Mouse (Mus musculus) hematopoietic stem cell, adult 5-6 weeks (primary cell): ENCODE results near the gene Hist1h2bg. TPM values are rescaled to one million over a fixed set of nuclear protein-coding genes. Genes with fewer than 3 reads are reported as not detected.

Source experiments
- ATAC-seq, 2 experiments: fragments of 125-278 bp in 1 of 2; replicated peaks in 1 of 2; 2 replicates each; pipeline ENCODE4 v1.8.0; 2016 to 2017; ENCODE audit warnings: inconsistent platforms in 2 of 2, mild to moderate bottlenecking in 2 of 2, moderate number of reproducible peaks in 2 of 2, low read depth in 1 of 2, moderate TSS enrichment in 1 of 2; ENCODE audit not compliant: low FRiP score in 2 of 2, poor library complexity in 2 of 2, severe bottlenecking in 2 of 2, insufficient read depth in 1 of 2, low TSS enrichment in 1 of 2
- total RNA-seq: library from RNA; stranded (forward); fragments of 172-1452, 232-1000 nt; gene quantifications from 2 replicates; pipeline ENCODE4 v1.2.3, GENCODE M21; 2017

The Hist1h2bg gene
- 765 and 915 TPM in 2 replicates for total RNA-seq

- peak; percentile 85 to 87 for ATAC-seq
Observed at GRCm38 (mm10) chr13:23571022-23571503, at the start of gene Hist1h2bg, which contains the start of gene Hist1h2ae. Gene Hist1h2bg (plus strand): TSS chr13:23571396. Gene Hist1h2ae (minus strand): TSS chr13:23571220.

GRCm38 (mm10) chr13:23521703-23522102 lies 49.5 kb upstream of the Hist1h2bg start:
- ATAC-seq, result peak; percentile 12 to 35; a peak in 1 of 4 replicates

GRCm38 (mm10) chr13:23523976-23524375 lies 47.2 kb upstream of the Hist1h2bg start:
- ATAC-seq, result no peak

GRCm38 (mm10) chr13:23524654-23525053 lies 46.5 kb upstream of the Hist1h2bg start:
- peak; percentile 55 to 57 for ATAC-seq

- ATAC-seq, result no peak
Observed at GRCm38 (mm10) chr13:23525901-23526300, 45.3 kb upstream of the Hist1h2bg start.

- peak in 1 of 2 experiments; percentile 51; a peak in 3 of 4 replicates for ATAC-seq
Observed at GRCm38 (mm10) chr13:23526312-23526711, 44.9 kb upstream of the Hist1h2bg start.

- ATAC-seq, result no peak
Observed at GRCm38 (mm10) chr13:23529005-23529404, 42.2 kb upstream of the Hist1h2bg start.

- no peak for ATAC-seq
Observed at GRCm38 (mm10) chr13:23529480-23530165, 41.6 kb upstream of the Hist1h2bg start.

GRCm38 (mm10) chr13:23530181-23530900 lies 40.9 kb upstream of the Hist1h2bg start:
- no peak for ATAC-seq

GRCm38 (mm10) chr13:23530901-23531875 lies 40.0 kb upstream of the Hist1h2bg start, which contains the start of gene Hist1h4h:
Gene Hist1h4h (plus strand): TSS chr13:23531050.
- ATAC-seq, result peak; percentile 73 to 77

GRCm38 (mm10) chr13:23532262-23533075 lies 38.7 kb upstream of the Hist1h2bg start:
- no peak for ATAC-seq

- ATAC-seq, result peak; percentile 38 to 39
Observed at GRCm38 (mm10) chr13:23533560-23534367, 37.4 kb upstream of the Hist1h2bg start, which contains the start of gene Hist1h2af. Gene Hist1h2af (plus strand): TSS chr13:23533906.

GRCm38 (mm10) chr13:23534368-23535131 lies 36.6 kb upstream of the Hist1h2bg start:
- no peak for ATAC-seq

- peak; percentile 71 to 74 for ATAC-seq
Observed at GRCm38 (mm10) chr13:23535137-23536075, 35.8 kb upstream of the Hist1h2bg start, which contains the start of gene Hist1h3g. Gene Hist1h3g (plus strand): TSS chr13:23535422.
